Mouse (Mus musculus) hindbrain, embryonic 13.5 days (tissue): ENCODE data around the gene Suco. TPM values are rescaled to one million over a fixed set of nuclear protein-coding genes. Genes with fewer than 3 reads are reported as not detected.

Experiments used
- ATAC-seq: fragments of 200-750 bp; cut with Nextera tagmentation; 2 replicates; pipeline ENCODE4 v1.8.0; 2017; ENCODE audit warnings: moderate TSS enrichment; ENCODE audit not compliant: low FRiP score
- H3K27ac ChIP-seq: fragments of 300-500 bp; sonication (generic); 2 replicates; pipeline ENCODE4 v1.5.1; 2015; ENCODE audit warnings: inconsistent platforms, mild to moderate bottlenecking, moderate library complexity
- H3K27me3 ChIP-seq: fragments of 300-500 bp; sonication (generic); 2 replicates; pipeline ENCODE4 v1.6.1; 2015; ENCODE audit warnings: mild to moderate bottlenecking, inconsistent platforms
- H3K36me3 ChIP-seq: fragments of 300-500 bp; sonication (generic); 2 replicates; pipeline ENCODE4 v1.6.1; 2015; ENCODE audit warnings: mild to moderate bottlenecking, inconsistent platforms
- H3K4me1 ChIP-seq: fragments of 300-500 bp; sonication (generic); replicated peaks from 2 replicates; pipeline ENCODE4 v1.6.1; 2015; ENCODE audit warnings: inconsistent platforms
- H3K4me2 ChIP-seq: fragments of 300-500 bp; sonication (generic); 2 replicates; pipeline ENCODE4 v1.6.1; 2015; ENCODE audit warnings: inconsistent platforms, mild to moderate bottlenecking, moderate library complexity
- H3K4me3 ChIP-seq: fragments of 300-500 bp; sonication (generic); 2 replicates; pipeline ENCODE4 v1.5.1; 2015; ENCODE audit warnings: mild to moderate bottlenecking, inconsistent platforms
- H3K9ac ChIP-seq: fragments of 300-500 bp; sonication (generic); 2 replicates; pipeline ENCODE4 v1.6.1; 2015; ENCODE audit warnings: mild to moderate bottlenecking, inconsistent platforms
- H3K9me3 ChIP-seq: fragments of 300-500 bp; sonication (generic); 2 replicates; pipeline ENCODE4 v1.6.1; 2016; ENCODE audit warnings: inconsistent platforms
- WGBS: fragments of 180-500 bp; shearing (Covaris S2); methylation state at CpG from one replicate; pipeline ENCODE4 v1.1.7; 2015; 5-methylcytosine and 5-hydroxymethylcytosine counted together
- polyA plus RNA-seq: library from polyadenylated mRNA; unstranded; fragments of >200 nt; fragmentation: Nextera tagmentation; extraction: Ambion mirVana; gene quantifications from 2 replicates; pipeline ENCODE4 v1.2.1, GENCODE M21; 2015

The Suco gene
- polyA plus RNA-seq, 1 experiment from 2014 or later = 28.6 TPM

DNA sequence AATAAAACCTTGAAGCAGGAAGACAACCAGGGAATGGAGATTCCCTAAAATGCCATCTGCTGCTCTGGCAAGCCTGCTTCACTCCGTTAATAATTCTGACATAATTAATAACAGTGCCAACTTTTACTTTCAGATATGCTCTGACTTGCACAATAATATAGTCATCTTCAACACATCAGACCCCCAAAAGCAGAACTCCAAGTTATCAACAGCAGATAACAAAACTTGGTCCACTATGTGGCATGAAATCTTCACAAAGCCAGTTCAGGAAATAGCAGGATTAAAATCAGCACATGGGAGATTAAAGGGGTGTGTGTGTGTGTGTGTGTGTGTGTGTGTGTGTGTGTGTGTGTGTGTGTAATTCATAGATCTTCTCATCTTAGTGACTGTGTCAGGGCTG lies 9.3 kb upstream of the Suco start:
- Histone ChIP-seq H3K4me3 (no peak overlapping the region), H3K4me2 (no peak overlapping the region), H3K27ac (no peak overlapping the region), H3K27me3 (no peaks in the 10 kb centered on the region), H3K36me3 (no peaks in the 10 kb centered on the region), H3K4me1 (no peaks in the 10 kb centered on the region), H3K9ac (no peak overlapping the region), H3K9me3 (no peaks in the 10 kb centered on the region)
- WGBS = 73% methylated on average over 1 of the region's 1 CpGs
- no peak for ATAC-seq

DNA sequence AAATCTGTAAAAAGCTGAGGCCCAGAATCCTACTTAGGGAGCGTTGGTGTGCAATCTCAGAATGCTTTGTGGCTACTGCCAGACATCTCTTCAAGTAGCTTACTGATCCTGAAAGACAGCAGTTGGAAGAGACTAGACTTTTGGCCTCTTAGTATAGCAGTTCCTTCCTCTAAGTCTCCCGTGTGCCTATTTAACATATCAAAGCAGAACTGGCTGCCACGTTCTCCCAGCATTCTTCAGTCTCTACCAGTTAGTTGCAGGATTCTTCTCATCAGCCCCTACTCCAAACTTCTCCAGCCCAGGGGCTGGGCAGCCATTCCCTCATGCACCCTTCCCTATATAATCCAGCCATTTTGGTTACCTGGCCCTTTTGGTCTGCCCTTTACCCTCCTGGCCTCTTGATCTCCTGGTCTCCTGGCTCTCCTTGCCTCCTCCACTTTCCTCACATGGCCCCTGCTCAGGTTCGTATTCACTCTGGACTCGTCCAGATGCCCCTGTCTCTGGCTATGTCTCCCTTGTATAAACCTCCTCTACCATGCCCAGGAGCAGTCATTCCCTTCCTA lies 1.2 kb upstream of the Suco start:
- peak overlapping the region; percentile 85 for H3K4me3 ChIP-seq
- no peaks in the 10 kb centered on the region for H3K36me3 ChIP-seq
- H3K27me3 ChIP-seq = no peaks in the 10 kb centered on the region
- WGBS = 22% methylated on average over 5 of the region's 5 CpGs
- H3K4me2 ChIP-seq = peak overlapping the region; percentile 61
- no peak for ATAC-seq
- H3K9ac ChIP-seq = peak overlapping the region; percentile 40
- no peaks in the 10 kb centered on the region for H3K9me3 ChIP-seq
- H3K4me1 ChIP-seq = peaks cover 29% of the 10 kb centered on the region
- H3K27ac ChIP-seq = peak overlapping the region; percentile 99; the same call in 1 of the 2 replicates

DNA sequence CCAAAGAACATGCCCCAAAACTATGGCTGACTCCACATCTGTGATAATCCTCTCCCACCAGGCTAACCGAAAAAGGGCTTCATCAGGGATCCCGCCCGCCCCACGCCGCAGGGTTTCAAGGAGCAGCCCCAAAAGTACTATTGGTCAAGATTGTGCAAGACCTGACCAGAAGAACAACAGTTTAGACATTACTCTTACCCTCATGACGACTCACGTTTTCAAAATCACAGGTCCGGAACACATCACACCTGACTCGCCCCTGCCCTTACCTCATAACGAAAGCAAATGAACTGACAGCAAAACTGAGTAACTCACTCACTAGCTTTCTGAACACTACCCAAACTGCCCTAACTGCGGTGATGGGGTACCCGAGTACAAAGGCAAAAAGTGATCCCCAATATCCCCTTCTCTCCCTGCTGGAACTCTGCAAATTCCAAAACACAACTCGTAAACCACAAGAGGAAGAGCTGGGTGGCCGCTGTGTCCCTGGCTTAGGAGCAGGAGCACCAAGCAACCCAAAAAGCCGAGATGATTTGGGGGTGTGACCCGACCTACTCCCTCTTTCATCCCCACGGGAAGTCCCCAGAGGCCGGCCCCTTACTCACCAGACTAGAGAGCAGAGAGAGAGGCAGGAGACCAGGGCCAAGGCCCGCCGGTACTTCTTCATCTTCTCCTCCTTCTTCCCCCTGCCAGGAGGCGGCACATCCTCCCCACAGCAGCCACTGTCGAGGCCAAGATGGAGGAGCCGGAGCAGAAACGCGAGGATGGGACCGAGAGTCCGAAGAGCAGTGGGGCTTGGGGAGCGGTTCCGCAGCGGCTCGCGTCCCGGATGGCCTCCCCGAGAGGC lies 553 bp downstream of the Suco start:
- Histone ChIP-seq H3K36me3 (no peaks in the 10 kb centered on the region), H3K9ac (peak overlapping the region; percentile 92), H3K27ac (peak overlapping the region; percentile 99), H3K27me3 (no peaks in the 10 kb centered on the region), H3K9me3 (no peaks in the 10 kb centered on the region), H3K4me2 (peak overlapping the region; percentile 91), H3K4me3 (peak overlapping the region; percentile 85), H3K4me1 (peaks cover 29% of the 10 kb centered on the region)
- under 1% methylated on average over 34 of the region's 34 CpGs for WGBS
- ATAC-seq = peak; percentile 69

DNA sequence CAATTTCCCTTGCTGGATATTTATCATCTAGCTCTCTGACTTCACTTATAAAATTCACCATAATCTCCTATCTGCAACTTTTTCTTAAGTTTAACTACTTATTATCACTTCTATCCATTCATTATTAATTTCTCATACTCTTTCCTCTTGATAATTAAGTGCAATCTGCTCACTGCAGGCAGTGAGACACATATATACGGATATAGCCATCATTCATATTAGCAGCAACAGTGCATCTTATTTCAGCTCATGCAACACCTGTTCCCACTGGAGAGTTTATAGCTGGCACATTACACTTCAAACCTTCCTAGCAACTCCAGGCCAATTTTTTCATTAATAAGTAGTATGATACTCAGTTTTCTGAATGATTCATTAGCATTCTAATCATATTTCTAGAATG lies 7.1 kb downstream of the Suco start:
- WGBS = 73% methylated on average over 1 of the region's 1 CpGs

DNA sequence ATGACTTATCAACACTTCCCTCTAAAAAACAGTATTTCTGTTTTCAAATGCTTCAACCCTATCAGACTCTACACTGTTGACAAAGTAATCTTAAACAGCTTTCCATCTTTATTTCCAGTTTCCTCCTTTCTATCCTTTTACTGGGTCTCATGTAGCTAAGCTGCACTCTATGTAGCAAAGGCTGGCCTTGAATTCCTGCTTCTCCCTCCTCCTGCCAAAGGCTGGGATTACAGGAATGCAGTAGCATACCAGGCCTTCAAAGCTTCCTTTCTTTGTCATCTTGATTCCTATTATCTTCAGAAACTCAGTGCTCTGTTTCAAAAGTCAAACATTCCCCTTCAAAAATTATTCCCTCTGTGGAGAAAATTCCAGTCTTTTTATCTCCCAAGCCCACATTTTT lies 8.1 kb downstream of the Suco start:
- no peaks in the 10 kb centered on the region for H3K4me1 ChIP-seq
- no peaks in the 10 kb centered on the region for H3K9me3 ChIP-seq
- no peak for ATAC-seq
- H3K36me3 ChIP-seq = no peaks in the 10 kb centered on the region
- no peak overlapping the region for H3K4me2 ChIP-seq
- no peaks in the 10 kb centered on the region for H3K27me3 ChIP-seq
- H3K4me3 ChIP-seq = no peak overlapping the region
- H3K9ac ChIP-seq = no peak overlapping the region
- no peak overlapping the region for H3K27ac ChIP-seq

More for the DNA sequence above, 7.1 kb downstream of the Suco start:
- Histone ChIP-seq H3K4me3 (no peak overlapping the region), H3K36me3 (no peaks in the 10 kb centered on the region), H3K9ac (no peak overlapping the region), H3K4me2 (no peak overlapping the region), H3K27me3 (no peaks in the 10 kb centered on the region), H3K27ac (no peak overlapping the region), H3K9me3 (no peaks in the 10 kb centered on the region), H3K4me1 (peaks cover 8% of the 10 kb centered on the region)
- no peak for ATAC-seq

DNA sequence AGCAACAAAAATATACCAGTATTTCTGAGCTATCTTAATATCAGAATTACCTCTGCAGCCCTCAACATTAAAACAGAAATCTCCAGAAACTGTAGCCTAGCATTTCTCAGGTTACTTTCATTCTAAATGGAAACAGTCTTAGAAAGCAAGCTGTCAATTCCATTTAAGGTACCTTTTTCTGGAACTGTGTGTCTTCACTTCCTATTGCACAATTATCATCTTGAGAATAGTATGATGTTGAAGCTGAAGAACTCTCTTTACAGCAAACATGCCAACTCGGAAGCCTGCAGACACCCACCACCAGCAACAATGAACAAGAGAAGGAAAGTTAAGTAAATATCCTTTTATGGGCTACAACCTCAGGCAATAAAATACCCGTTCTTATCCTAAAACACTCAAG lies 12.7 kb downstream of the Suco start:
- Histone ChIP-seq H3K4me3 (no peak overlapping the region), H3K36me3 (no peaks in the 10 kb centered on the region), H3K27me3 (no peaks in the 10 kb centered on the region), H3K9ac (no peak overlapping the region), H3K4me1 (no peaks in the 10 kb centered on the region), H3K4me2 (no peak overlapping the region), H3K9me3 (no peaks in the 10 kb centered on the region), H3K27ac (no peak overlapping the region)
- no peak for ATAC-seq
- WGBS = 85% methylated on average over 2 of the region's 2 CpGs

DNA sequence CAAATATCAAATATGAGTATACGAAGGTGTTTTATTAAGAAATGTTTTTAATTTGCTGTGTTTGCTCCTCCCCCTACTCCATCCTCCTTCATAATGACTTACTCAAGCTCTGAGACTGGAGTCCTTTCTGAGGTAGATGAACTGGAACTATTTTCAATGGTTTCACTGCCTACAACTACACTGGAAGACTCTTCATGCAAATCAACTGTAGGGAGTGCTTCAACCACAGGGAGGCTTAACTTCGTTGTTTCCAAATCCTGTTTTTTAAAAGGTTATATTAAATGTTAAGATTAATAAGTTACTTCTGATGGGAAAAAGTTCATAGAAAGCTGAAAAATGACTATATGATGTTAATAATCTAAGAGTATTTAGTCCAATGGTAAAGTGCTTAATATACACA lies 17.2 kb downstream of the Suco start:
- H3K9ac ChIP-seq = no peak overlapping the region

DNA sequence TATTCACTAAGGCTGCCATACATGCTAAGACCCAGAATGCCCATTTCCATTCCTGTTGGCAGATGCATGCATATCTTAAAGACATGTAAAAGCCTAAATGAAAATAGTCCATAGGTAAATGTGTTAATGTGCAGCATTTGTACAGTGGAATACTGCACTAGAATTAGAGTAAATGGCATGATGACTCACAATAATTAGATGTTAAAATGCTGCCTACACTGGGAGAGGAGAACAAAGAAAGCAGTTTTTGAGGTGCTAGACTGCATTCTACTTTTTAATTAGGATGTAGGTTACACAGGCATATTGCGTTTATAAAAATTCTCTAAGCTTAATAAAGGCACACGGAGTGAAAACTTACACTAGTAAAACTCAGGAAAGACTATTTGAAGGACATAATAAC lies 49.8 kb downstream of the Suco start:
- H3K4me3 ChIP-seq = no peak overlapping the region
- H3K36me3 ChIP-seq = peaks cover 28% of the 10 kb centered on the region
- no peak for ATAC-seq
- H3K9ac ChIP-seq = no peak overlapping the region
- H3K27me3 ChIP-seq = no peaks in the 10 kb centered on the region
- no peaks in the 10 kb centered on the region for H3K4me1 ChIP-seq
- no peak overlapping the region for H3K4me2 ChIP-seq
- no peaks in the 10 kb centered on the region for H3K9me3 ChIP-seq
- no peak overlapping the region for H3K27ac ChIP-seq
- 95% methylated on average over 2 of the region's 2 CpGs for WGBS

More for the DNA sequence above, 17.2 kb downstream of the Suco start:
- WGBS = 96% methylated on average over 2 of the region's 2 CpGs
- no peak overlapping the region for H3K27ac ChIP-seq
- peaks cover 11% of the 10 kb centered on the region for H3K36me3 ChIP-seq
- H3K9me3 ChIP-seq = no peaks in the 10 kb centered on the region
- no peak overlapping the region for H3K4me3 ChIP-seq
- H3K4me2 ChIP-seq = no peak overlapping the region
- ATAC-seq = no peak
- no peaks in the 10 kb centered on the region for H3K4me1 ChIP-seq
- H3K27me3 ChIP-seq = no peaks in the 10 kb centered on the region

DNA sequence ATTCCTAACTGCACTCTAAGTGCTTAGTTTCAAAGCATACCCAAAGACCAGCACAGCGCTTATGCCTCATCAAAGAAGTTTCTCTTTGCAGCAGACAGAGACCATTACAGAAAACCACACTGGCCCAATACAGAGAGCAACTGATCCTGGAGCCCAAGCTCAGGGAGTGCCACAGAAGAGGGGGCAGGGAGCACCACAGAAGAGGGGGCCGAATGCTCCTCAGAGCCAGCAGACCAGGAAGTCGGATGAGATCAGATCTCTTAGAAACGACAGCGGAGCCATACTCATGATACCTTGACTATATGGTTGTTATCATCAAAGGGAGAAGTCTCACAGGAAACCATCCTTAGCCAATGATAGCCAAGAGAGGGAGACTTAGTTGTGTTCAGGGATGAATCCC lies 67.1 kb downstream of the Suco start:
- H3K4me1 ChIP-seq = no peaks in the 10 kb centered on the region
- H3K27me3 ChIP-seq = no peaks in the 10 kb centered on the region
- no peak overlapping the region for H3K9ac ChIP-seq
- no peak overlapping the region for H3K4me2 ChIP-seq
- H3K36me3 ChIP-seq = peaks cover 4% of the 10 kb centered on the region; the same call in 1 of the 2 replicates
- no peak overlapping the region for H3K27ac ChIP-seq
- H3K4me3 ChIP-seq = no peak overlapping the region
- 92% methylated on average over 5 of the region's 5 CpGs for WGBS
- H3K9me3 ChIP-seq = no peaks in the 10 kb centered on the region
- ATAC-seq = no peak

DNA sequence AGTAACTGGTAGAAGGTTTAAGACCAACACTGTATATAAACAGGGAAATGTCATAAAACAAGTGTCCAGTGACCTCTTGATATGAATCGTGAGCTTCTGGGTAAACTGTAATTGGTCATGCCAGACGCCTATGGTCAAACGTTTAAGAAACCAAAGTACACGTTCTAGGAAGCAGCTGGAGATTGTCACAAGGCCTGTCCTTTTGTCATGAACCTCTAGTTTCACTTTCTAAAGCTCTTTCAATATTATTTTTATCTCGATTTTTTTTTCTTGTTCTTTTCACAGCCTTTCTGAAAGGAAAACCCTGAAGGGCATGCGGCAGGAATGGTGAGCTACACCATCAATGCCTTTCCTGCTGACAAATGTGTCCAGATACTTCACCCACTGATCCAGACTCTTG lies 67.5 kb downstream of the Suco start:
- WGBS = 82% methylated on average over 6 of the region's 6 CpGs
- Histone ChIP-seq H3K4me3 (no peak overlapping the region), H3K4me1 (no peaks in the 10 kb centered on the region), H3K36me3 (peaks cover 4% of the 10 kb centered on the region; the same call in 1 of the 2 replicates), H3K27me3 (no peaks in the 10 kb centered on the region), H3K27ac (no peak overlapping the region), H3K9ac (no peak overlapping the region), H3K9me3 (no peaks in the 10 kb centered on the region), H3K4me2 (no peak overlapping the region)
- ATAC-seq = no peak

DNA sequence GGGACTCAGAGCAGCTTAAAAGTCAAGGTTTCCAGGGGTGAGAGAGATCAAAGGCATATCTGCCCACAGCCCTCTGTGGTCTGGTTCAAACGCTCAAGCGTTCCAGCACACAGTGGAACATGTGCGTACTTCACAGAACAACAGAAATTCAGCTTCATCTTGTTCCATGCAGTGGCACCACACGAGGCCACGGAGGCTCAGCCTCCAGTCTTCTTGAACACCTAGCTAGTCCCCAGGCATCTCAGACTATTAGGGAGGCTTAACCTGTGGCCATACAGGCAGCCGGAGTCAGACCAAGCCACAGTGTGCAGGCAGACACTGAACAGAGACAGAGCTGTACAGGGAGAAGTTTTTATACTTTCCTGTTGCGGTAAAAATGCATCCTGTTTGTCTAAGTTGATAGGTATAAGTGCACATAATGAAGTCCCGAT lies 71.9 kb downstream of the Suco start:
- 90% methylated on average over 8 of the region's 8 CpGs for WGBS
- H3K27ac ChIP-seq = no peak overlapping the region
- no peaks in the 10 kb centered on the region for H3K4me1 ChIP-seq
- H3K4me2 ChIP-seq = no peak overlapping the region
- H3K4me3 ChIP-seq = no peak overlapping the region
- no peak overlapping the region for H3K9ac ChIP-seq
- H3K27me3 ChIP-seq = no peaks in the 10 kb centered on the region
- H3K36me3 ChIP-seq = peaks cover 4% of the 10 kb centered on the region; the same call in 1 of the 2 replicates
- no peak for ATAC-seq
- no peaks in the 10 kb centered on the region for H3K9me3 ChIP-seq

DNA sequence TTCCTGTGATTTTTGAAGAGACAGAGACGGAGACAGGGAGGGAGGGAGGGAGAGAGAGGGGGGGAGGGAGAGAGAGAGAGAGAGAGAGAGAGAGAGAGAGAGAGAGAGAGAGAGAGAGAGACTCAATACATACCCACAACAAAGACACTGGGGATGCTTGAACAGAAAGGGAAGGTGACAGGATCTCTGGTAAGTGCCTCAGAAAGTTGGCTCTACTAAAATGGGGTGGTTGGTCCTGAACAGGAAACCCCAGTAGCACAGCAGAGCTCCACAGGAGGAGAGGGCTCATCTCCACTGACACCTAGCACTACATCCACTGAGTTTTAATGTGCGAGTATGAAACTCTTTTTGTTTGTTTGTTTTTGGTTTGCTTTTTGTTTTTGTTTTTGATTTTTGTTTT lies 75.2 kb downstream of the Suco start:
- Histone ChIP-seq H3K27ac (no peak overlapping the region), H3K4me2 (no peak overlapping the region), H3K9ac (no peak overlapping the region), H3K4me1 (no peaks in the 10 kb centered on the region), H3K4me3 (no peak overlapping the region), H3K27me3 (no peaks in the 10 kb centered on the region), H3K9me3 (no peaks in the 10 kb centered on the region), H3K36me3 (no peaks in the 10 kb centered on the region; the same call in 1 of the 2 replicates)
- no peak for ATAC-seq
- 87% methylated on average over 2 of the region's 2 CpGs for WGBS

DNA sequence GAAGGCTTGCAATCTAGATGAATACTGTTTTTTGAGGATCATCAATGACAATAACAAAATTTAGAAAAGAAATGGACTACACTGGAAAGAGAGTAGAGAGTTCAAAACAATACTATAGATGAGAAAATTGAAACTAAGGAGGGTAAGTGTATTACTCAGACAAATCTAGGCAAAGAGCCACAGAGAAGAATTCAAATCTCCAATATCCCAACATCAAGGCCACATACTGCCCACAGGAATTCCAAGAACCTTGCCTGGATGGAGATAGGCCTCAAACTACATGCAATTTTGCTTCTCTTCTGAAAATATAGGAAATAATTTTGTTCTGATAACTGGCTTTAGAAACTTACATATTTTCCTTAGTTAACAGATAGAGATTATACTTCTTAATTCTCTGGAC lies 76.2 kb downstream of the Suco start:
- ATAC-seq = no peak
- no peaks in the 10 kb centered on the region for H3K36me3 ChIP-seq
- H3K27me3 ChIP-seq = no peaks in the 10 kb centered on the region
- no peaks in the 10 kb centered on the region for H3K4me1 ChIP-seq
- H3K4me3 ChIP-seq = no peak overlapping the region
- H3K9me3 ChIP-seq = no peaks in the 10 kb centered on the region
- H3K27ac ChIP-seq = no peak overlapping the region
- H3K4me2 ChIP-seq = no peak overlapping the region
- no peak overlapping the region for H3K9ac ChIP-seq
